Mouse (Mus musculus) limb, embryonic 14.5 days (tissue): Measurements from ENCODE around the gene Tbck. TPM values are rescaled to one million over a fixed set of nuclear protein-coding genes. Genes with fewer than 3 reads are reported as not detected.

Experiments used
- ATAC-seq: fragments of 200-750 bp; cut with Nextera tagmentation; 2 replicates; pipeline ENCODE4 v1.8.0; 2017; ENCODE audit warnings: low read depth, moderate number of reproducible peaks, moderate TSS enrichment; ENCODE audit not compliant: low FRiP score
- DNase-seq: peaks from one replicate; pipeline ENCODE4 v3.0.0-alpha.2; 2015; ENCODE audit warnings: low spot score
- H3K27ac ChIP-seq: fragments of 300-500 bp; sonication (generic); replicated peaks from 2 replicates; pipeline ENCODE4 v1.5.1; 2014; ENCODE audit warnings: low read depth, mild to moderate bottlenecking, low read length, moderate library complexity, mixed read lengths
- H3K27me3 ChIP-seq: fragments of 300-500 bp; sonication (generic); 2 replicates; pipeline ENCODE4 v1.6.1; 2014; ENCODE audit warnings: low read length, mixed read lengths; ENCODE audit not compliant: control insufficient read depth, insufficient read depth
- H3K36me3 ChIP-seq: fragments of 300-500 bp; sonication (generic); 2 replicates; pipeline ENCODE4 v1.6.1; 2014; ENCODE audit warnings: mild to moderate bottlenecking, low read length, moderate library complexity, mixed read lengths; ENCODE audit not compliant: control insufficient read depth, insufficient read depth
- H3K4me1 ChIP-seq: fragments of 300-500 bp; sonication (generic); 2 replicates; pipeline ENCODE4 v1.6.1; 2014; ENCODE audit warnings: antibody characterized with exemption, low read length, mixed read lengths; ENCODE audit not compliant: control insufficient read depth, insufficient read depth
- H3K4me2 ChIP-seq: fragments of 300-500 bp; sonication (generic); replicated peaks from 2 replicates; pipeline ENCODE4 v1.6.1; 2014; ENCODE audit warnings: low read depth, mild to moderate bottlenecking, low read length, moderate library complexity; ENCODE audit not compliant: severe bottlenecking
- H3K4me3 ChIP-seq: fragments of 300-500 bp; sonication (generic); replicated peaks from 2 replicates; pipeline ENCODE4 v1.5.1; 2014; ENCODE audit warnings: low read length
- H3K9ac ChIP-seq: fragments of 300-500 bp; sonication (generic); 2 replicates; pipeline ENCODE4 v1.6.1; 2014; ENCODE audit warnings: mild to moderate bottlenecking, low read depth, low read length, moderate library complexity; ENCODE audit not compliant: severe bottlenecking
- H3K9me3 ChIP-seq: fragments of 300-500 bp; sonication (generic); 2 replicates; pipeline ENCODE4 v1.6.1; 2016; ENCODE audit warnings: low read length; ENCODE audit not compliant: control insufficient read depth
- POLR2A ChIP-seq: fragments of 200-500 bp; IDR thresholded peaks from 2 replicates; pipeline ENCODE4 v1.8.0; 2012; ENCODE audit warnings: inconsistent platforms, mild to moderate bottlenecking, moderate library complexity, borderline replicate concordance; ENCODE audit not compliant: insufficient read depth, insufficient read length; ENCODE audit errors: extremely low read depth
- WGBS: fragments of 180-500 bp; shearing (Covaris S2); extraction: QIAGEN DNeasy Blood & Tissue Kit; methylation state at CpG from one replicate; pipeline ENCODE4 v1.1.7; 2014; 5-methylcytosine and 5-hydroxymethylcytosine counted together
- polyA plus RNA-seq, 2 experiments: library from polyadenylated mRNA; depleted of rRNA in 1 of 2; stranded (reverse) in 1 of 2; unstranded in 1 of 2; fragments of >200 nt; fragmentation: Nextera tagmentation in 1 of 2; extraction: Ambion mirVana in 1 of 2; gene quantifications; 2 replicates each; pipeline versions ENCODE4 v1.2.1 to v1.2.3; 2012 to 2014

Gene Tbck
- polyA plus RNA-seq, 2 experiments = 7.4 to 19.1 TPM

GRCm38 (mm10) chr3:132684231-132684928, 436 bp downstream of the Tbck start, which contains the start of gene Aimp1:
TSS of gene Aimp1 (minus strand) at chr3:132684370.
- H3K36me3 ChIP-seq = peaks cover 18% of the 10 kb centered on the region
- H3K27ac ChIP-seq = peak within 1 kb of the TSS; percentile 96
- peak within 1 kb of the TSS; percentile 92 for H3K9ac ChIP-seq
- peak within 1 kb of the TSS; percentile 77 for H3K4me3 ChIP-seq
- peak within 1 kb of the TSS; percentile 63 for H3K4me2 ChIP-seq
- WGBS = 2% methylated on average over 21 of the region's 27 CpGs
- ATAC-seq = no peak
- peaks cover 6% of the 10 kb centered on the region; the same call in 1 of the 2 replicates for H3K4me1 ChIP-seq
- H3K27me3 ChIP-seq = no peaks in the 10 kb centered on the region
- TF ChIP-seq POLR2A = no peak
- DNase-seq = no peak
- H3K9me3 ChIP-seq = no peaks in the 10 kb centered on the region

- Histone ChIP-seq H3K4me3 (no peak overlapping the region), H3K9ac (no peak overlapping the region), H3K27me3 (no peaks in the 10 kb centered on the region), H3K9me3 (no peaks in the 10 kb centered on the region), H3K36me3 (peaks cover 12% of the 10 kb centered on the region), H3K4me1 (no peaks in the 10 kb centered on the region), H3K4me2 (no peak overlapping the region), H3K27ac (no peak overlapping the region)
- ATAC-seq = no peak; the same call in 1 of the 2 replicates
- TF ChIP-seq POLR2A = no peak
- WGBS = 68% methylated on average over 3 of the region's 3 CpGs
- DNase-seq = peak; percentile 46
These were observed 17.4 kb downstream of the Tbck start for GRCm38 (mm10) chr3:132701368-132701767.

- no peak overlapping the region for H3K27ac ChIP-seq
- H3K27me3 ChIP-seq = no peaks in the 10 kb centered on the region
- H3K4me2 ChIP-seq = no peak overlapping the region
- no peak overlapping the region for H3K4me3 ChIP-seq
- H3K36me3 ChIP-seq = peaks cover 11% of the 10 kb centered on the region
- ATAC-seq = no peak
- no peak for DNase-seq
- TF ChIP-seq POLR2A = no peak
- 83% methylated on average over 3 of the region's 3 CpGs for WGBS
- H3K9me3 ChIP-seq = no peaks in the 10 kb centered on the region
- no peak overlapping the region for H3K9ac ChIP-seq
- H3K4me1 ChIP-seq = no peaks in the 10 kb centered on the region
These were observed 20.3 kb downstream of the Tbck start for GRCm38 (mm10) chr3:132704216-132704615.

GRCm38 (mm10) chr3:132706977-132707376, 23.0 kb downstream of the Tbck start:
- Histone ChIP-seq H3K9ac (no peak overlapping the region), H3K9me3 (no peaks in the 10 kb centered on the region), H3K27me3 (no peaks in the 10 kb centered on the region), H3K4me3 (no peak overlapping the region), H3K36me3 (peaks cover 10% of the 10 kb centered on the region), H3K4me1 (no peaks in the 10 kb centered on the region), H3K4me2 (no peak overlapping the region), H3K27ac (no peak overlapping the region)
- ATAC-seq (no peak), DNase-seq (no peak)
- WGBS = 81% methylated on average over 4 of the region's 4 CpGs
- TF ChIP-seq POLR2A = no peak

- H3K27me3 ChIP-seq = no peaks in the 10 kb centered on the region
- TF ChIP-seq POLR2A = no peak
- H3K9me3 ChIP-seq = no peaks in the 10 kb centered on the region
- no peak overlapping the region for H3K9ac ChIP-seq
- DNase-seq (no peak), ATAC-seq (peak; percentile 50; the same call in 1 of the 2 replicates)
- no peaks in the 10 kb centered on the region for H3K4me1 ChIP-seq
- no peak overlapping the region for H3K4me3 ChIP-seq
- no peak overlapping the region for H3K27ac ChIP-seq
- H3K36me3 ChIP-seq = no peaks in the 10 kb centered on the region; the same call in 1 of the 2 replicates
- 20% methylated on average over 5 of the region's 5 CpGs for WGBS
- no peak overlapping the region for H3K4me2 ChIP-seq
These were observed 30.0 kb downstream of the Tbck start for GRCm38 (mm10) chr3:132713913-132714312.
